Mouse (Mus musculus) megakaryocyte, adult 5-6 weeks (primary cell): ENCODE measurements around the gene Clec10a. TPM values are rescaled to one million over a fixed set of nuclear protein-coding genes. Genes with fewer than 3 reads are reported as not detected.

Experiments
- ATAC-seq: 2 replicates; pipeline ENCODE4 v1.8.0; 2016; ENCODE audit warnings: mild to moderate bottlenecking, inconsistent platforms; ENCODE audit not compliant: poor library complexity, severe bottlenecking
- total RNA-seq, 2 experiments: library from RNA; stranded (forward) in 1 of 2; stranded (reverse) in 1 of 2; fragments of 153-499, 151-499 nt in 1 of 2; fragments of 221-1000, 200-1000 nt in 1 of 2; gene quantifications; 2 replicates each; pipeline versions ENCODE4 v1.2.3 to v1.2.4; 2015 to 2017

The Clec10a gene
- total RNA-seq, 2 experiments from 2014 or later: 35.3 to 35.5 TPM

DNA sequence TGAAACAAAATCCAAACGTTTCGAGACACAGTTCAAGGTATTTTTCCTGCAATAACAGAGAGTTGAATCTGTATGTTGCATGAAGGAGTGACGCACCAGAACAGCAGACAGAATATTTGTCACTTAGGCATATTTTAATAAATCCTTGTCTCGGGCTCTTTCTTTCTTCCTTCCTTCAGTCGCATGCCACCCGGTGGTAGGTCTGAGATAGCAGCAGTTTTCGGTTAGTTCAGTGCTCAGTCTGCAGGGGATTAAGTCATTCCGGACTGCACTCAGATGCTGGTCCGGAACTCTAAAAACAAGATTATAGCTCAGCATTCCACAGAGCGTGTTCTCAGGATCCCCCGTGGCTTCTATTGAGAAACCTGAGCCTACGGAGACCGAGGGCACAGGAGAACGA lies 23.4 kb downstream of the Clec10a start:
- ATAC-seq: no peak

DNA sequence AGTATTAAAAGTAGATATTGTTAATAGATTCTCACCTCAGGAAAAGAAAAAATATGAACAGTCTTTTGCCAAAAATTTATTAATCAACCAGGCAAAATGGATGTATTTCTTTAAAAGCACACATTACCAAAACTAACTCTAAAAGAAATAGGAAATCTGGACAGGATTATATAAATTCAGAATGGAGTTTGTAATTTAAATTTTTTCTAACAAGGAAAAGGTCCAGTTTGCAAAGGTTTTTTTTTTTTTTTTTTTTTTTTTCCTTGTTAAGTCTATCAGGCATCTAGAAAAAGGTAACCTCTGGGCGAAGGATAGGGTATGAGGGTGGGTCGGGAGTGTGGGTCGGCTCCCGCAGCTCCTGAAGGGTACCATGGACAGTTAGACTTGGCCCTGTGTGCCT lies 24.5 kb downstream of the Clec10a start:
- no peak for ATAC-seq

DNA sequence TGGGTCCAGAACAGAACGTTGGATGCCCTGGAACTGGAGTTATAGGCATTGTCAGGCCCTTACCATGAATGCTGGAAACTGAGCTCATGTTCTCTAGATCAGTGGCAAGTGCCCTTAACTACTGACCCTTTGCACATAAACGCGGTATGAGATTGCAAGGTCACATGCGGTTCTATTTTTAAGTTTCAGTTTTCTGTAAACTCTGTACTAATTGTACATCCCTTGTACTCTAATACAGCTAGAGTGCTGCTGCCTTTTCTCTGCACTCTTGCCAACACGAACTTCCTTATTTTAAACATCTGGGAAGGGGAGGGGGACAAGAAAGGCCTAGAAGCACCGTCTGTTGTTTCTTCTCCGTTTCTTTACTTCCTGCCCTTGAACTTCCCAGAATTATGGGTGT lies 29.1 kb downstream of the Clec10a start:
- ATAC-seq: no peak

DNA sequence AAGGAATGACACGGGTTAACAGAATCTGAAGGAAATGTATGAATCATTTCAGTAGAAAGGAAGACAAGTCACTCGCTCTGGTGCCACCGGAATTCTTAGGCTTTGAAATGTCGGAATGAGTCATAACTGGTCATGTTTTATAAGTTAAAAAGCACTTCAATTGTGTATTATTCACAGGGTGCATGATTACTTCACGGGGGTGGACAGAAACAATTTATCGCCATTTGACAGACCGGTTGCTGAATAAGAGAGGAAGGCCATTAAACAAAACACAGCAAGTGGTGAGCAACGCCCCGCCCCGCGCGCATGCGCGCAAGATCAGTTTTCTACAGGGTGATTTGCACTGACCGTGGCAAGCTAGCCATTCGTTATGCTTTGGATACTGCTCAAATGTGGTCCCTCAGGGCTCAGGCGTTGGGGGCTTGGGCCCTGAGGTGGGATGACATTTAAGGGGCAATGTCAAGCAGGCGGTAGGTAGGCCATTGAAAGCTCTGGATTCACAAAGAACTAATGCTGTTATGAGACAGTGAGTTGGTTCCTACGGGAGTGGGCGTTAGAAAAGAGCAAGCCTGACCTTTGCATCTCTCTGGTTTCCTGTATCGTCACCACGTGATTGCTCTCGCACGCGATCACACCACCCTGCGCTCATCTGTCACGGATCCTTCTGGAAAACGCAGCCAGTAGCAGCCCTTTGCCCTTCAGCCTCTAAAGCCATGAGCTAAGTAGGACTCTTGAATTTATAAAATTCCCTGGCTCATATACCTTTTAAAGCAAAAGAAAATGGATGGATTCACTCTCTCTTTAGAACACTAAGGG lies 33.5 kb downstream of the Clec10a start:
- no peak for ATAC-seq

DNA sequence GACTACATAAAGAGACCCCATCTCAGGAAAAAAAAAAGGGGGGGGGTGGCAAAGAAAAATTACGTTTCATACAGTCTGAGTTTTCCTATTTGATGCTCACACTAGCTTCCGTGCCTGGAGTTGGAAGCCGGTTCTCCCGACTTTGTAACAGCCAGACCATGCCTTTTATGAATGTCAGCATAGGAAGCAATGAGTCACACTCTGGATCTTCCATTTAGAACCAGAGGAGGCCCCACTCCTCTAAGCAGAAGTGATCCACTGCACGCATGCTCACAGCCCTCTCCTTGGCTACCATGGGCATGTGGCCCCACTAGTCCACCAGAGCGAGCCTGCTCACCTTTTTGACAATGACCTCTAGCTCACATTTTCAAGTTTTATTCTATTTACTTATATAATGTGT lies 35.2 kb downstream of the Clec10a start:
- ATAC-seq: no peak

DNA sequence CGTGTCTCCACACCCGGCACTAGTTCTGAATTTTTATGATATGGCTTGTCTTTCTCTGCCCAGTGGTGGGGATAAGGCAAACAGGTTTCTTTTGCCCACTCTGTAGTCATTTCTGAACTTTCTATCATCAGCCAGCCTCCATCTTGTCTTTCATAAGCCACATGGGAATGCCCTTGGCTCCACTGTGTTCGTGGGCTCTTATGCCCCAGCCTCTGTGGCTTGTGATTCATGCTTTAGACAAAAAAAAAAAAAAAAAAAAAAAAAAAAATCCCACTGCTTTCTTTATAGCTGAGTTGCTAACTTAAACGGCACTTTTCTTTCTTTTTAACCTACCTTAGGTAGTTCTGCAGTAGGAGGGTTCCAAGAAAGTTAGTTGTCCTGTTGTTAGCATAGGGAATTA lies 36.2 kb downstream of the Clec10a start:
- ATAC-seq: no peak

DNA sequence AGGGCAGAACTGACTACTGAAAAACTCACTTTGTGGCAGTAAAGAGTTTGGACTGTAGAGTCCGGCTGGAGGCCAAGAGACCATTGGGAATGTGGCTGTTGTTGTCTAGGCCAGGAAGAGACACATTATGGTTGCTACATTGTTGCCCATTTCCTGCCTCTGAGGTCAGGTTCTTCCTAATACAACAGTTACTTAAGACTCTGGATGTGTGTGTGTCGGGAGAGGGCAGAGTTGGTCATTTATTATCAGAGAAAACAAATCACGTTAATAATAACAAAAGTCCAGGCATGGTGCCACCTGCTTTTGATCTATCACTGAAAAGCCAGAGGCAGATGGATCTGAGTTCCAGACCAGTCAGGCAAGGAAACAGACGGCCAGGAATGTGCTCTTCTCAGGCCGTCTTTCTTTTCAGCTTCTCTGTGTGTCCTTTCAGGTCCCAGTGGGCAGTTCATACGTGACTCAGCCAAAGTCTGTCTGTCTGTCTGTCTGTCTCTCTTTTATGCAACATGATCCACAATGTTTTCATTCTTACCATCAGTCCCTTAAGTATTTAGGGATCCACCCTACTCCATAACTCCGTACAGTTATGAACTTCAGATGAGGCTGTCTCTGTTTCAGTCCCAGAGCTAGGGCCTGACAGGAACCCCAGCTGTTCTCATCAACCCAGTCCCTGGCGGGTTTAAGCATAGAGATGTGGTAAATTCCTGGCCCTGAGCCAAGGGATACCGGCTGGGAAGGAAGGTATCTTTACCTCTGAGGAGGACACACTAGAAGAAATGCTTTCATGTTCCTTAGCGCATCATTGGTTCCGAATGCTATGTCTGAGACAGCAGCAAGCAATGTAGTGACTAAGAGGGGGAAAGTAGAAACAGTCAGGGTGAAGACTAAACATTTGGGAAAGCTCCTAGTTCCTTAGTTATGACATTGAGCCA lies 37.6 kb downstream of the Clec10a start:
- no peak for ATAC-seq

DNA sequence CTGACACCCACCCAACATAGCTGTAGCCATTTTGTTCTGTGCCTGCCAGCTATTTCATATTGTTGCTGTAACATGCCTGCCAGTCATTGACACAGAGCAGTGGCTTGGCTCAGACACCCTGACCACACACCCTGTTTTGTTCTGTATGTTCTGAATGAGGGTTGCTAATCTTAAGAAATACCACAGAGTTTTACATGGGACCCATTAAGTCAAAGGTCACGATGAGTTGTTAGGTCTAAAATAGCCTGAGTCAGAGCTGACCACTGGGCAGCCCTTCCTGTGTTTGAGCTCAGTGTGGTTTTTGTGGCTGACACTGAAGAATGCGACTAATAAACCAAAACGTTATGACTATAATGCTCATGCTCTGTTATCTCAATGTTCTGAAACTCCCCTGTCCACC lies 42.3 kb downstream of the Clec10a start:
- peak; percentile 33; the same call in 1 of the 2 replicates for ATAC-seq

DNA sequence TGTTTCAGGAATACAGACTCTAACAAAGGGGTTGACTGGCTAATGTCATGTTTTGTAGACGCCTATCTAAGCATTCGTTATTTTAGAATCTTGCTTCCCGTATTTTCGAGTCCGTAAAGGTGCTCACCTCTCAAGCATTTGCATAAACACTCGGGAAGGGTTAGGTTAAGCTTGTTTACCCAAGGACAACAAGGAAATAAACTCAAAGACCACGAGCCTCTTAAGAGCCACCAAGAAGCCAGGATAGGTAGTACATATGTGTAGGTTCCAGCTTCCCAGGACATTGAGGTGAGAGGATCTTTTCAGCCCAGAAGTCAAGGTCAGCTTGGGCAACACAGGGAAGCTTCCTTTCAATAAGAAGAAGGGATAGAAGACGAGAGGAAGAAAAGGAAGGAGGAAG lies 43.1 kb downstream of the Clec10a start:
- ATAC-seq: no peak

DNA sequence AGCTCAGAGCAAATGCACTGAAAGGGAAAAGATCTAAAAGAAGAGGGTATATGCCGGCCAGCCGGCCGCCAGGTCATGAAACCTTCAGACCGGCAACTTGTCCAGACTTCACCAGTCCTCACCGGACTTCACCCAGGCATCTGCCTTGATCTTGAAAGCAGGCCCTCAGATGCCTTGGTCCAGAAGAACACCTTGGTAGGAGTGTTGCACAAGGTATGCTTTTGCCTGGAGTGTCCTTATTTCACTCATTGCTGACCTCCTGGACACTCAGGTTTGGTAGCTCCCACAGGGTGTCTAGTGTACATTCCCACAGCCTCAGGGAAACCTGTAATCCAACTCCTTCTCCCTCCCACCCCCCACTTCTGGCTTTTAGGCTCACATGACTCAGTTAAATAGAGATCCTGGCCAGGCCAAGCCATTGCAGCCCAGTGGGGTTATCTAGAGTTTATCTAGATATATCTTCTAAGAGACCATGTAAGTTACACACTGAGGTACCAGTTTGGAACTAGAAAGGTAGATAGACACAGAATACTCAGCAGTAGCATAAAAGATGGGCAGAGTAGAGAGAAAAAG lies 44.1 kb downstream of the Clec10a start:
- no peak for ATAC-seq

DNA sequence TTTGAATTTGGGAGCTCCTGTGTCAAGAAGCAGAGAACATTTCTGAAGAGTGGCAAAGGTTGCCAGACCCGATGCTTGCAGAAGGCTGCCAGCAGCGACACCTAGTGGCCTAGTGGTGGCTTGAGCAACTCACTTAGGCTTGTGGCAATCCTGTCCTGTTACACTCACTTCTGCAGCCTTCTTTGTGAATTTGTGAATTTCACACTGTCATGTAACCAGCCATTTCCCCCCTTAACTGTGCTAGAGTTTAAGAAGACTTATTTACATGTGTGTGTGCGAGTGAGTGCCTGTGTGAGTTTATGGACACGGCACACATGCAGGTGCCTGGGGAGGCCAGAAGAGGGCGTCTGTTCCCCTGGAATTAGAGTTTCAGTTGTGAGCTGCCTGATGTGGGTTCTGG lies 45.7 kb downstream of the Clec10a start:
- ATAC-seq: peak; percentile 72

DNA sequence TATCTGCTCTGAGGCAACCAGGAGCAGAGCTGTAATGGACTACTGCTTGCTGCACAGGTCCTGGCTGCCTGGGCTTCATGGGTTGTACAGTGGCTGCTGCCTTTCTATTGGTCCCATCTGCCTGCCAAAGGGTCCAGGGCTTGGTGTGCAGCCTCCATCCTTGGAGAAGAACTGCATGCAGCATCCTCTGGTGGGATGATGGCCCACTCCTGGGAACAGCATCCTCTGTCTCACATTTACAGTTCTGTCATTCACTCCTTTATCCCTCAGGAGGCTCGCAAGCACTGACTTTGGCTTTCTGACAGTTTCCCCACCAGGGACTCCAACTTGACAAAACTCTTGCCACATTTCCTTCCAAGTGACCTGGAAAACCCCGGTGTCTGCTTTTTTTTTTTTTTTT lies 50.8 kb downstream of the Clec10a start:
- no peak for ATAC-seq

DNA sequence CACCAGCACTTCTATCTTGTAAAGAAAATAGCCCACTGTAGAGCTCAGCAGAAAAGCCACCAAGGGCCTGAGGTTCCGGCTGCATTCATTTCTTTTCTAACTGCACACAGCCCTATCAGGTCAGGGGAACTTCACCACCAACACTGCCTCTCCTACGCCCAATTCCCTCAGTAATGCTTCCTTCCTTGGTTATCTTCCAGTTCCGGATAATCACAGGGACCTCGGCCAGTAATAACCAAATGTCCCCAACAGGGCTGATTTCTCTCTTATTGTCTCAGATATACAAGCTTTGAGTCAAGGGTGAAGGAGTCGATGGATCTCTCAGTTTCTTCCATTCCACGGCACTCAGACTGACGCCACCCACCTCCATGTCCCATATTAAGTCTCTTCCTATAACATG lies 51.3 kb downstream of the Clec10a start:
- ATAC-seq: no peak

DNA sequence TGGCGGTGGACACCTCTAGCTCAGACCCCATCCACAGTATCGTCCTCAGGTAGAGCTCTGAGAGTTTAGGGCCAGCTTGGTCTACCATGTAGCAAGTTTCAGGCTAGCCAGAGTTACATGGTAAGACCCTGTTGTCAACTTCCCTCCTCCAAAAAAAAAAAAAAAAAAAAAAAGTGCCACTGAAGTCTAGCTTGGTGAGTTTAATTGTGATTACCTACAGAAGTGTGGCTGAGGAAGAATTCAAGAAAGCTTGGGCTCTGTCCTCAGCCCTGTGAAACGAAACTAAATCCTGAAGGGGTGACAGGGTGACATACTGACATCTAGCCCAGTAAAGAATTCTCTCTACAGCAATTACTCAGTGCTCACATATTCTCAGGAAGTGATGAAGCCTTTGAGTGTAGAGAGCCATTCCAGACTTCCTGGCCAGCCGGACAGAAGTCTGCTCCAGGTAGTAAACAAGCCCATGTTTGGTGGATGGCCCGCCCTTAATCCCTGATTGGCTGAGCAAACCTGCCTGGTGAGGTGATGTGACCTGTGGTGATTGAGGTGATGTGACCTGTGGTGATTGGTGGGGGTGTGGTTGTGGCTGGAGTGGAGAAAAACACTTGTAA lies 52.9 kb downstream of the Clec10a start:
- no peak for ATAC-seq

DNA sequence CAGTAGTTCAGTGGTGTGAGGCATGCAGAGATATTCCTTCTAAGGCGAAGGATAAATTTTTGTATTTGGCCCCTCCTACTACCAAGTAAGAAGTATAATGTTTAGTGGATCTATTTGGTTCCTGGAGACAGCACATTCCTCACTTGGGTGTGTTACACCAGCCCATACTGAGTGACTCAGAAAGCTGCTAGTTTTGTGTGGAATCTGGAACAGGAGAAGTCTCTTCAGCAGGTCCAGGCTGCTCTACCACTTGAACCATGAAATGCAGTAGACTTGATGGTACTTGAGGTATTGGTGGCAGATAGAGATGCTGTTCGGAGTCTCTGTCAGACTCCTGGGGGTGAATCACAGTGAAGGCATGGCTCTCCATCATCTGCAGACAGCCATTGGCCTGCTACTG lies 54.7 kb downstream of the Clec10a start:
- no peak for ATAC-seq

DNA sequence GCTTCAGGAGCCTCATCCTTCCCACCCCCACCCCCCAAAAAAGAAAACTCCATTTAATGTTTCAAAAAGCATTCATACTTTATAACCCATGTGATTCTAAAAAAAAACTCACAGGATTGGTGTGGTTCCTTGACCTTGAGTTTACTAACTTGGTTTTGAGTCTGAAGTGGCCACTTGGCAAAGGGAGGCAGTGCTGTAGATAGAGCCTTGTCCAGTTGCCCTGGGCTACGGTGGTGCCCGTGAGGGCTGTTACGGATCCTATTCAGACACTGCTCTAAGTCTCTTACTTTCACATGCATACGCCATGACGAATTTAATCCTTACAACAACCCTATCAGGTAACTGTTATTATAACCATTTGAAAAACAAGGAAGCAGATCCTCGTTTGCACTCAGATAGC lies 56.0 kb downstream of the Clec10a start:
- ATAC-seq: no peak

DNA sequence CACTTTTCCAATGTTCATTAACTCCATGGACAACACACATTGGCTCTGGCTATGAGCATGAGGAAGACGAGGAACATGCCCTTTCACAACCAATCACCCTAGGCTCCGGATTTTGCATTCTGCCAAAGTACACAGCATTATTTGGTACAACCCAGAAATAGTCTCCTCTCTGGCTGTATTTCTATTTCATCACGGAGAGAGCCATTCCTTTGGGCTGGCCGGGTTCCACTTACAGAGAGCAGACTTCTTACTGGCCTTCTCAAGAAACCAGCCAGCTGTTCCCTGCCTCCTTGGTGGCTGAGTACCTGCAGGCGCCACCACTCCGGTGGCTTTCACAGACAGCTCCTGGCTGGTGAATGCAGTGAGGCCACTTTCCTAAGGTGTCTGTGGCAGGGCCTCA lies 56.4 kb downstream of the Clec10a start, which contains the start of gene Slc16a11:
Slc16a11 (plus strand) TSS at position 330 of the 400 bp plus-strand sequence.
- no peak for ATAC-seq

DNA sequence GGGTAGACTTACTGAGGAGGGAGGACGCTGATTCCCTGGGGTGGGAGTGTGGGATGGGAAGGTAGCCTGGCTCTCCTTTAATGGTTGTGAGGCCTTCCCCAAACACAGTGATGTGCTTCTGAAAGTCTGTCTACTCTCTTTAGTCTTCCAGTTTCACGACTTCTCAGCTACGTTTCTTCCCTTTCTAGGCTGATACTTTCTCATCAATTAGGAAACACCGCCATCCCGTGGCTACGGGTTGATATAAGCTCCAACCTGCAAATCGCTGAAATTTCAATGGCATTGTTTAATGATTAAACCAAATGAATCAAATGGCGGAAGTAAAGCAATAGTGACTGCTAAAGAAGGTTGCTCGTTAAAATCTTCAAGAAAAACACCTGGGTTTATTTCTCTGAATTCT lies 56.9 kb downstream of the Clec10a start:
- ATAC-seq: no peak

DNA sequence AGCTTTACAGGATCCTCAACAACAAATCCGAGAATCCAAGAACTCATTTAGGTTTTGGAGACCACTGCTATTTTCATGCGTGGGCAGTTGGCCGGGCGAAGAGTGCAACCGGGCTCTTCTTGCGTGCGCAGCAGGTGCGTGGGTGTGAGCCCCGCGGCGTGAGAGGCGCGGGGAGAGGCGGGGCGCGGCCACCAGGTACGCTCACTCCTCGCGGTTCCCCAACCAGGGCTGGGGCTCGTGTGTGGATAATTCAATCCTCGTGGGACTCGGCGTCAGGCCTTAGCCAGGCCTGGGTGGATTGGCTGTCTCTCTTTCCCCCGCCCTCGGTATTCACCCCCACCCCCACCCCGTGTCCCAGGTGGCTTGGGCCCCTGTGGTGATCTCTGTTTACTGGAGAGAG lies 57.7 kb downstream of the Clec10a start:
- no peak for ATAC-seq

DNA sequence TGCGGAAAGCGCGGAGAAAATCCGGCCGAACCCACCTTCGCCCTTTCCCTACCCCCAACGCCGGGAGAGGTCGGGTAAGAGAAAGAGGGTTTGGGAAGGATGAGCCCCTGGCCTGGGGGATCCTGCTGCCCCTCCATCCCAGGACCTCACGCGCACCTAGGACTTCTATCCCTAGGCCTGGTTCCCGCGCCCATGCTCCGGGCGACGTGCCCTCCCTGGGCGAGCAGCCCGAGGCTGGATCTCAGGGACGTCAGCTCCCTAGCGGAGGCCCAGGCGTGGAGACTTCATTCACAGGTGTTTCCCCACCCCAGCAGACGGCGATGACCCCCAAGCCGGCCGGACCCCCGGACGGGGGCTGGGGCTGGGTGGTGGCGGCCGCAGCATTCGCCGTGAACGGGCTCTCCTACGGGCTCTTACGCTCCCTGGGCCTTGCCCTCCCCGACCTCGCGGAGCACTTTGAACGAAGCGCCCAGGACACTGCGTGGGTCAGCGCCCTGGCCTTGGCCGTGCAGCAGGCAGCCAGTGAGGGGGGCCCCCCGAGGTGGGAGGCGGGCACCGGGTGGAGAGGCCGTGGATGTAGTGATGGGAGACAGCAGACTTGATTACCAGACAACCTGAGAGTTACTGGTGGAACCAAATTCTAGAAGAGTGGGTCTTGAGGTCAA lies 58.3 kb downstream of the Clec10a start:
- ATAC-seq: no peak

DNA sequence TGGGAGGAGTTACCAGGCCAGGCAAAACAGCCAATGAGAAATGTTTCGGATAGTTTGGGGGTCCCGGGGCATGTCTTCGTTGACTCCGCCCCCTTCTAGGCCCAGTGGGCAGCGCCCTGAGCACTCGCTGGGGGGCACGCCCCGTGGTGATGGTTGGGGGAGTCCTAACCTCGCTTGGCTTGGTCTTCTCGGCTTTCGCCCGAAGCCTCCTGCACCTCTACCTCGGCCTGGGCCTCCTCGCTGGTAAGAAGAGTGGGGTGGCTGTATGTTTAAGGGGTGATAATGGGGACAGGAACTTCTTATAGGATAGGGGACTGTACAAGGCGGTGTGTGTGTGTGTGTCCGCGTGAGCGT lies 58.8 kb downstream of the Clec10a start:
- no peak for ATAC-seq
